Mouse (Mus musculus) lung, embryonic 16.5 days (tissue): ENCODE data around the gene Dot1l. TPM values are rescaled to one million over a fixed set of nuclear protein-coding genes. Genes with fewer than 3 reads are reported as not detected.
A peak's percentile ranks its signal among the peaks of the same experiment; 100 is the strongest.

ENCODE experiments used
- ATAC-seq: fragments of 200-750 bp; cut with Nextera tagmentation; 2 replicates; pipeline ENCODE4 v1.8.0; 2017; ENCODE audit warnings: low read depth, mild to moderate bottlenecking, moderate library complexity
- H3K27ac ChIP-seq: fragments of 300-500 bp; sonication (generic); 2 replicates; pipeline ENCODE4 v1.5.1; 2014; ENCODE audit warnings: mild to moderate bottlenecking, control low read depth, low read length
- H3K27me3 ChIP-seq: fragments of 300-500 bp; sonication (generic); 2 replicates; pipeline ENCODE4 v1.6.1; 2014; ENCODE audit warnings: low read depth, low read length, mixed read lengths; ENCODE audit not compliant: control insufficient read depth, insufficient read depth
- H3K36me3 ChIP-seq: fragments of 300-500 bp; sonication (generic); 2 replicates; pipeline ENCODE4 v1.6.1; 2014; ENCODE audit warnings: low read length; ENCODE audit not compliant: control insufficient read depth, insufficient read depth
- H3K4me1 ChIP-seq: fragments of 300-500 bp; sonication (generic); replicated peaks from 2 replicates; pipeline ENCODE4 v1.6.1; 2014; ENCODE audit warnings: low read length, mixed read lengths; ENCODE audit not compliant: control insufficient read depth, insufficient read depth
- H3K4me2 ChIP-seq: fragments of 300-500 bp; sonication (generic); 2 replicates; pipeline ENCODE4 v1.6.1; 2014; ENCODE audit warnings: low read depth, low read length, control low read depth
- H3K4me3 ChIP-seq: fragments of 300-500 bp; sonication (generic); 2 replicates; pipeline ENCODE4 v1.5.1; 2014; ENCODE audit warnings: mild to moderate bottlenecking, low read length, control low read depth
- H3K9ac ChIP-seq: fragments of 300-500 bp; sonication (generic); 2 replicates; pipeline ENCODE4 v1.6.1; 2014; ENCODE audit warnings: low read length, control low read depth
- H3K9me3 ChIP-seq: fragments of 300-500 bp; sonication (generic); 2 replicates; pipeline ENCODE4 v1.6.1; 2016; ENCODE audit warnings: low read length; ENCODE audit not compliant: control insufficient read depth
- WGBS: fragments of 180-500 bp; shearing (Covaris S2); extraction: QIAGEN DNeasy Blood & Tissue Kit; methylation state at CpG from one replicate; pipeline ENCODE4 v1.1.7; 2014; 5-methylcytosine and 5-hydroxymethylcytosine counted together
- polyA plus RNA-seq: library from polyadenylated mRNA; unstranded; fragments of >200 nt; fragmentation: Nextera tagmentation; extraction: Ambion mirVana; gene quantifications from 2 replicates; pipeline ENCODE4 v1.2.1, GENCODE M21; 2015

Gene Dot1l
- polyA plus RNA-seq, 1 experiment from 2014 or later, result 15.4 TPM

DNA sequence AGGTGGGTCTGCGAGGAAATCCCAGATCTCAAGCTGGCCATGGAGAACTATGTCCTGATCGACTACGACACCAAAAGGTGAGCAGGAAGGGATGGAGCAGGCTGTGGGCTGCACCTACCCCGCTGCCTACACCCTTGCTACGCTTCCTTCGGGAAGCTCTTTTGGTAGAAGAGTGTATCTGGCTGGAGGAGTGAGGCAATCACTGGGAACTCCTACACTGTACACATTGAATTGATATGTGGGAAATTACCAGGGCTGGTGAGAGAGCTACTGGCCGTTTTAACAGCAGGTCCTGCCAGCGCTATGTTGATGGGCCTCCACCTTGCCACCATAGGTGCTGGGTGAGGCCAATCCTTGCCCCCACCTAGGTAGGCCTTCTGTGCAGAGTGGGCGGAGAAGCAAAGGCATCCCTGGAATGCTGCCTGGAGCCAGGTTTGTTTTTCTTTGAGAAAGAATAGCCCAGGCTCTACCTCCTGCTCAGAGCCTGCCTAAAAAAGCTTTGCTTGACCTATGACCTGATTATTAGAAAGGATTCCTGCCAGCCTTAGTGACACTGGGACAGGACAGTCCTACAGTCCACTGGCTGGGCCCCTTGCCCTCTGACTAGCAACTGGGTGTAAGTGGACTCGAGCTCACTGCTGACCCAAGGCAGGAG, 11.3 kb downstream of the Dot1l start:
- Histone ChIP-seq H3K9me3 (no peaks in the 10 kb centered on the region), H3K4me2 (no peak overlapping the region), H3K36me3 (peaks cover 22% of the 10 kb centered on the region), H3K9ac (0 out of 2 replicates have a peak overlapping the region, but pooled peaks have one; percentile 9), H3K27ac (peak overlapping the region; percentile 77), H3K4me3 (no peak overlapping the region), H3K27me3 (no peaks in the 10 kb centered on the region), H3K4me1 (peaks cover 8% of the 10 kb centered on the region)
- peak; percentile 75 for ATAC-seq
- WGBS, result 54% methylated on average over 10 of the region's 10 CpGs

DNA sequence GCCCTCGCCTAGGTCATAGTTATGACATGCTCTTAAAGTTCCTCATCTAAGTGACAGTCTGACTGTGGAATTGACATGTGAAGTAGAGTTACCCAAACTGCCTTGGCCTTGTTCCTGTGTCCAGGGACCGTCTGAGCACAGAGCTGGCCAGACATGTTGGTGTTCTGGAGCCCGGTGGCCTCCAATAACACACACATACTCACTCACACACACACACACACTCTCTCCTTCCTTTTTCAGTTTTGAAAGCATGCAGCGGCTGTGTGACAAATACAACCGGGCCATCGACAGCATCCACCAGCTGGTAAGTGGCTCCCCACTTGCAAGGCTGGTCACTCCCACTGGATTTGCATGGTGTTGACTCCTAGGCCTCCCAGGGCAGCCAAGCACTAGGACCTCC, 13.4 kb downstream of the Dot1l start:
- H3K9ac ChIP-seq, result no peak overlapping the region
- no peaks in the 10 kb centered on the region for H3K27me3 ChIP-seq
- H3K9me3 ChIP-seq, result no peaks in the 10 kb centered on the region
- no peak overlapping the region for H3K4me3 ChIP-seq
- peaks cover 8% of the 10 kb centered on the region for H3K4me1 ChIP-seq
- no peak overlapping the region for H3K4me2 ChIP-seq
- no peak overlapping the region for H3K27ac ChIP-seq
- 94% methylated on average over 6 of the region's 6 CpGs for WGBS
- ATAC-seq, result no peak
- H3K36me3 ChIP-seq, result peaks cover 37% of the 10 kb centered on the region

DNA sequence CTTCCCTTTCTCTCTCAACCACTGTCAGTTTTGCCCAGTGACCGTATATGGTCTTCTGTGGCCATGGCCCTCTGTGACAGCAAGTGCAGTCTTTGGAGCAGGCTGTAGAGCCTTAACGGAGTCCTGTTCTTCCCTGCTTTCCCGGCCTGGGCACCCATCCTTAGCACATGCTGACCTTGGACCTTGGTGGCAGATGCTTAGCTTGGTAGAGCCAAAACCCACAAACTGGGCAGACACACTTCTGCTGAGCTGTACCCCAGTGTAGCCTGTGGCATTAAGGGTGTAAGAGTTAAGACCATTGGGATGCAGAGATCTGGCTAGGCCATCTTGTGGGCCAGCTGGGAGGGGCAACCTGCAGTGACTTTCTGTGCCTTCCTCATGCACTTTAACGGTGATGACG, 18.8 kb downstream of the Dot1l start:
- Histone ChIP-seq H3K4me1 (no peaks in the 10 kb centered on the region), H3K9me3 (no peaks in the 10 kb centered on the region), H3K27ac (no peak overlapping the region), H3K4me2 (no peak overlapping the region), H3K9ac (no peak overlapping the region), H3K27me3 (no peaks in the 10 kb centered on the region), H3K4me3 (no peak overlapping the region), H3K36me3 (peaks cover 45% of the 10 kb centered on the region)
- WGBS, result 78% methylated on average over 5 of the region's 5 CpGs
- no peak for ATAC-seq

DNA sequence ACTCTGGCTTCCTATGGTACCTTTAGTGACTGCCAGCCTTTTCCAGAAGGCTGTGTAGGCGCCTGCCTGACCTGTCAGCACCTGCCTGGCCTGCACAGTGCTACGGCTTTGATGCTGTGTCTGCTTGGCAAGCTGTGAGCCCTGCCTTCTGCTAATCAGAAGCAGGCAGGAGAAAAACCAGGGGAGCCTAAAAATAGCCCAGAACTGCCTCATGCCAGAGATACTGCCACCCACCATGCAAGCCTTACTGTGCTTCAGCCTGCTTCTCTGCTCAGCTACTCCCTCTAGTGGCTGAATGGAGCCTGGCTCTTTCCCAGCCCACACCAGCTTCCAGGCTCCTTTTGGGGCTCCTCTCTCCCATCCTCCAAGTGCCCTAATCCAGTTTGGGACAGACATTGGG, 19.5 kb downstream of the Dot1l start:
- no peak overlapping the region for H3K4me3 ChIP-seq
- H3K27me3 ChIP-seq, result no peaks in the 10 kb centered on the region
- 58% methylated on average over 2 of the region's 2 CpGs for WGBS
- H3K4me1 ChIP-seq, result no peaks in the 10 kb centered on the region
- peak; percentile 75 for ATAC-seq
- H3K4me2 ChIP-seq, result no peak overlapping the region
- H3K9ac ChIP-seq, result no peak overlapping the region
- peak overlapping the region; percentile 29; the same call in 1 of the 2 replicates for H3K27ac ChIP-seq
- no peaks in the 10 kb centered on the region for H3K9me3 ChIP-seq
- peaks cover 47% of the 10 kb centered on the region for H3K36me3 ChIP-seq

DNA sequence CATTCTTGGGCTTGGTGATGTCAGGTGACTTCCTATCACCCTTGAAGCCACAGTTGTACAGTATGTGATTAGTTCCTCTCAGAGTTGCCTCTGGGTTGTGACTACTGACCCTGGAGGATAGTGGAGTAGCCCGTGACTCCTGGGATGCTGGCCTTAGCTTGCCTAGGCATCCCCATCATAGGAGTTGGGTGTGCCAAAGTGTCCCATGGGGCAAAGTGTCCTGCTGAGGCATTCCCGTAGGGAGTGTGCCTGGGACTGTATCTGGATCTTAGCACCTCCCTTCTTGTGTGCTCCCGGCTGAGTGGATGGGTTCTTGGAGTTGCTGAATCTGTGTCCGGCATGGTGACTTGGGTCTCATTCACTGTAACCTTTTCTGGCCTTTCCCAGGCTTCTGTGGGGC, 20.0 kb downstream of the Dot1l start:
- Histone ChIP-seq H3K4me3 (no peak overlapping the region), H3K4me2 (no peak overlapping the region), H3K4me1 (no peaks in the 10 kb centered on the region), H3K9ac (no peak overlapping the region), H3K36me3 (peaks cover 47% of the 10 kb centered on the region), H3K9me3 (no peaks in the 10 kb centered on the region), H3K27ac (no peak overlapping the region), H3K27me3 (no peaks in the 10 kb centered on the region)
- 91% methylated on average over 4 of the region's 4 CpGs for WGBS
- peak; percentile 11; the same call in 1 of the 2 replicates for ATAC-seq

DNA sequence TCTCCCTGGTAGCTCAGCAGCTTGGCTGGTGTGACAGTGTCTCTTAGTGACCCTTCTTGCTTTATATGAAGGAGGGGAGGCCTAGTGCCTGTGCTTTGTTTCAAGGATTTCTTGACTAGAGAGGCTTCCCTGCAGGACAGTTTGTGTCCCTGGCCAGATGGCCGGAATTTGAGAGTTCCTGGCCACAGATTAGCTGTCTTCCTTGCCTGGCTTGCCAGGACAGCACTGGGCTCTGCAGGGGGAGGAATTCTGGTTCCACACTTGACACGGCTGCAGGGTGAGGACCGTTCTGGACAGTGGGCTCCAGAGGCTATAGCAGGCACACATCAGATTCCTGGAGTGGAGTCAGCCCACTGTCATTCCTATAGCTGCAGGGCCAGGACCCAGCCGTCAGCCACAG, 20.7 kb downstream of the Dot1l start:
- Histone ChIP-seq H3K9ac (no peak overlapping the region), H3K27ac (no peak overlapping the region), H3K9me3 (no peaks in the 10 kb centered on the region), H3K4me3 (no peak overlapping the region), H3K36me3 (peaks cover 51% of the 10 kb centered on the region), H3K4me1 (no peaks in the 10 kb centered on the region), H3K27me3 (no peaks in the 10 kb centered on the region), H3K4me2 (no peak overlapping the region)
- WGBS, result 88% methylated on average over 4 of the region's 4 CpGs
- no peak for ATAC-seq

DNA sequence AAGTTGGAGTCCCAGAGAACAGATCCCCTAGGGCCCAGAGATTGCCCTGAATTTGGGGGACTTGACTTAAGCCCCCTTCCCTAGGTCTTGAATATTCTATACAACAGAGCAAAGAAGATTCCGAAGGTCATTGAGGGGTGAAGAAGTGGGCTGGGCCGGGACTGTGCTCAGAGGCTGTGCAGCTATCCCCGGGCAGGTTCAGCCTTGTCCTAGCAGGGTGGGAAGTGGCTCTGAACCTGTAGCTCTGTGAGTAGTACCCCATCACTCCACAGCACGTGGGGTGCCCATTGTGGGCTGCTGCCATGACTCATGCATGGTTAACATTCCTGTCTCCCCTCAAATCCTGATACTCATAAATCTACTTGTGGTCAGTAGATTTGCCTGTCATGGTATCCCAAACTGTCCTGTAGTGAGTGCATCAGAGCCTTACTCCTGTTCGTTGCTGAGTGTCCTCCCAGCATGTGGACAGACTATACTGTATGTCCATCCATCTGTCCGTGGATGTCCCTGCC, 21.4 kb downstream of the Dot1l start:
- Histone ChIP-seq H3K27ac (no peak overlapping the region), H3K36me3 (peaks cover 52% of the 10 kb centered on the region)
- WGBS, result 83% methylated on average over 6 of the region's 6 CpGs

DNA sequence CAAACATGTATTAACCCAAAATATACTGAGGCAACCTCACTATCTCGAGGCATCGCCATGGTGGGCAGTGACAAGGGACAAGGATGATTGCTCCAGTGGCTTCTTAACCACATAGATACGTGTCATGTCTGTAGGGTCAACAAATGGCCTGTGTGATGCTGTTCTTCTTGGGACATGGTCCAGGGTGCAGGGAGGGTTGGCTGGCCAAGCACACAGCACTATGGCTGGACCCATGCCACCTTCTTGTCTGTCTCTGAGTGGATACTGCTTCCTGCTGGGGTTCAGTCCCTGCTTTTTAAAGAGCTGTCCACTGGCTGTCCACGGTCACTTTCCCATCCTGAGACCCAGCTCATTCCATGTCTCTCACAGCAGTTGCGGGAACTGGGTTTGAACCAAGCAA, 22.1 kb downstream of the Dot1l start:
- H3K4me3 ChIP-seq, result no peak overlapping the region
- H3K27me3 ChIP-seq, result no peaks in the 10 kb centered on the region
- peaks cover 52% of the 10 kb centered on the region for H3K36me3 ChIP-seq
- WGBS, result 90% methylated on average over 5 of the region's 5 CpGs
- H3K27ac ChIP-seq, result no peak overlapping the region
- H3K4me2 ChIP-seq, result no peak overlapping the region
- ATAC-seq, result no peak
- H3K4me1 ChIP-seq, result no peaks in the 10 kb centered on the region
- no peaks in the 10 kb centered on the region for H3K9me3 ChIP-seq
- H3K9ac ChIP-seq, result no peak overlapping the region

More for the DNA sequence above, 21.4 kb downstream of the Dot1l start:
- no peaks in the 10 kb centered on the region for H3K27me3 ChIP-seq
- no peaks in the 10 kb centered on the region for H3K9me3 ChIP-seq
- H3K9ac ChIP-seq, result no peak overlapping the region
- no peaks in the 10 kb centered on the region for H3K4me1 ChIP-seq
- ATAC-seq, result no peak
- H3K4me2 ChIP-seq, result no peak overlapping the region
- H3K4me3 ChIP-seq, result no peak overlapping the region

DNA sequence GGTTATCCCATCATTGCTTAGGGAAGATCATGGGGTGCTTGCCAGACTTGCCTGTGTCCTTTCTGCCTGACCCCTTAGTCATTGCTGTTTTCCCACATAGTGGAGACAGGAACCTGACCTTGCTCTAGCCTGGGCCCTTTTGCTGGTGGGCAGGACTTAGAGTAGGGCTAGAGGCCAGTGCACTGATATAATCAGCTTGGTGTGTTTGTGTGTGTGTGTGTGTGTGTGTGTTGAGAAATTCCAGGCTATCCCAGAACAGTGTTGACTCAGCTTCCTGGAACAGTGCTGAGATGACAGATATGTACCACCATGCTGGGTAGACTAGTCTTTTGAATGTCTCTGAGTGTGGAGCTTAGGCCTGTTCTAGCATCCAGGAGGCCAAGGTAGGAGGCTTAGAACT, 24.6 kb downstream of the Dot1l start:
- no peaks in the 10 kb centered on the region for H3K4me1 ChIP-seq
- no peak for ATAC-seq
- no peak overlapping the region for H3K9ac ChIP-seq
- H3K27ac ChIP-seq, result no peak overlapping the region
- no peak overlapping the region for H3K4me2 ChIP-seq
- H3K9me3 ChIP-seq, result no peaks in the 10 kb centered on the region
- peaks cover 63% of the 10 kb centered on the region for H3K36me3 ChIP-seq
- H3K27me3 ChIP-seq, result no peaks in the 10 kb centered on the region
- no peak overlapping the region for H3K4me3 ChIP-seq
